Mouse (Mus musculus) regulatory T cell (primary cell): ENCODE measurements around the gene Gm49352.
"Not testable (repeated sequence)": the region's sequence is repeated elsewhere in the genome, so short reads cannot be mapped to it uniquely, and the experiment has no call there.

Experiments used
- in situ Hi-C: fragments of 300-600 bp; cut with MboI, MseI; formaldehyde crosslinking; loops from one replicate; pipeline ENCODE4 v1.15.1; 2025; ENCODE audit warnings: high pct_unique_total_duplicates

The Gm49352 gene

DNA sequence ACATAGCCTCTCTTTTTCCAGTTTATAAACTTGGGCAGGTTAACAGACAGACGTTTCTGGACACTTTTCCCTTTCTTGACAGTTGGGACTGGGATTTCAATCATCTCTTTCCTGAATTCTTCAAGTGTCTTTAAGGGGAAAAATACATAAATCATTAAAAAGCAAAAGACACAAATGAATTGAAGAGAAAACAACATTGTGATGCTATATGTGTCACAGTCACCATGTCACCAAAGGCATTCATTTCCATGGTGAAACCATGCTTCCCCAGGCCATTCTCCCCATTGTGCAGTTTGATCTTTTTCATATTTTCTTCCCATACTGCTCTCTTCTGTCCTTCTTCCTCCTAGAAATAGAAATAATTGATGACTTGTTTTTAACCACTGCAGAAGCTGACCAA, at the start of gene Gm49352:
TSS of gene Gm49352 (minus strand) at position 101 of the 400 bp plus-strand sequence.
- in situ Hi-C loops: not testable (repeated sequence)

DNA sequence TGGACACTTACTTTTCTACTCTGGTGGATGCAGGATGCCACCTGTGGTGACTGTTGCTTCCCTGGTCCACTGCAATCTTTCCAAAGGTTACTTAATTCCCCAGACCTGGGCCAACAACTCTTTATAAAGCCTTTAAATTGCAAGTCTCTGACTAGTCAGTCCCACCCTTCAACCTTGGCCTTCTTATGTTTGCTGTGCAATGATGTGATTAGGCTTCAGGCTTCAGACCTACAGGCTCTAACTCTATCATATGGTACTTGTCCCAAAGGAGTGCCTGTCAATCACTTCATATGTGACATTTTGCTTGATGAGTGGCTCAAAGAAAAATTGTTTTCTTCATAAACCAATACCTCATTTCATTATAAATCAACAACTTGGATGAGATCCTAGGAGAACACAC, 2.1 kb upstream of the Gm49352 start, which contains the start of gene Cts3:
TSS of gene Cts3 (minus strand) at position 101 of the 400 bp plus-strand sequence.
- in situ Hi-C loops: no loop called here

DNA sequence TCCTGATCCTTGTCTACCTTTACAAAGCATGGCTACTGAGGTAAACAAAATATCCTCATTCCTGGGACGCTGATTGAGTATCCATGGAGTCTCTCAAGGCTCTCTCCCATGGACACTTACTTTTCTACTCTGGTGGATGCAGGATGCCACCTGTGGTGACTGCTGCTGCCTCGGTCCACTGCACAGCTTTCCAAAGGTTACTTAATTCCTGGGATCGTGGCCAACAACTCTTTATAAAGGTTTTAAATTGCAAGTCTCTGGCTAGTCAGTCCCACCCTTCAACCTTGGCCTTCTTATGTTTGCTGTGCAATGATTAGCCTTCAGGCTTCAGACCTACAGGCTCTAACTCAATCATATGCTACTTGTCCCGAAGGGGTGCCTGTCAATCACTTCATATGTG, 26.3 kb downstream of the Gm49352 start, which contains the start of gene Ctsm:
TSS of gene Ctsm (minus strand) at position 209 of the 400 bp plus-strand sequence.
- in situ Hi-C loops: no loop called here
